In genomic region chr9:62215151-62215859, GRCm38 (mm10) we compare ENCODE assay signal across 19 mouse cellular contexts.
DNase-seq lines count a peak whose midpoint lies in the region; ATAC-seq and TF ChIP-seq lines count a peak whose summit lies in the region.
"Had no signal": no experiment of that assay in that cellular context is flagged by ENCODE, and none has a peak within 500 bp of the region (broad histone marks: within the 10 kb centered on the region; RNA-seq: fewer than 3 reads in every experiment).

No protein-coding gene starts in this region.

- H3K27me3 ChIP-seq in hindbrain, postnatal 0 days (ENCODE audit: insufficient read depth, low read length) = no peaks in the 10 kb centered on the region
- no peaks in the 10 kb centered on the region for H3K27me3 ChIP-seq in hindbrain, embryonic 14.5 days (ENCODE audit: control insufficient read depth, insufficient read depth, low read length)
- H3K27me3 ChIP-seq in midbrain, embryonic 11.5 days (ENCODE audit: control insufficient read depth, insufficient read depth, low read length) = no peaks in the 10 kb centered on the region
- no peaks in the 10 kb centered on the region for H3K27me3 ChIP-seq in midbrain, embryonic 15.5 days (replicated peaks)
- H3K27me3 ChIP-seq: embryonic facial prominence, embryonic 12.5 days; heart, embryonic 12.5 days; hindbrain, embryonic 15.5 days had no signal

- no peaks in the 10 kb centered on the region for H3K36me3 ChIP-seq in hindbrain, postnatal 0 days (ENCODE audit: insufficient read depth, low read length)
- no peaks in the 10 kb centered on the region for H3K36me3 ChIP-seq in hindbrain, embryonic 14.5 days (replicated peaks; ENCODE audit: control insufficient read depth, insufficient read depth)
- no peaks in the 10 kb centered on the region for H3K36me3 ChIP-seq in midbrain, embryonic 11.5 days (ENCODE audit: control insufficient read depth, insufficient read depth, low read length)
- H3K36me3 ChIP-seq in midbrain, embryonic 15.5 days (replicated peaks) = no peaks in the 10 kb centered on the region
- H3K36me3 ChIP-seq: embryonic facial prominence, embryonic 12.5 days; forebrain, embryonic 12.5 days; heart, embryonic 12.5 days; hindbrain, embryonic 10.5 days; hindbrain, embryonic 15.5 days had no signal

- no peak for TF ChIP-seq CTCF in hindbrain, postnatal 0 days (IDR thresholded peaks at IDR 0.05; ENCODE audit: low read depth)

- no peak for ATAC-seq in hindbrain, postnatal 0 days
- no peak for ATAC-seq in hindbrain, embryonic 14.5 days (ENCODE audit: low FRiP score)
- ATAC-seq in midbrain, embryonic 11.5 days (ENCODE audit: low FRiP score) = no peak
- ATAC-seq in midbrain, embryonic 15.5 days (replicated peaks) = no peak
- ATAC-seq: forebrain, embryonic 16.5 days; inflammation-experienced regulatory T-cells, adult 6 months had no signal

- H3K4me2 ChIP-seq in hindbrain, postnatal 0 days (ENCODE audit: low read depth, low read length) = no peak overlapping the region
- H3K4me2 ChIP-seq in hindbrain, embryonic 14.5 days (replicated peaks) = no peak overlapping the region
- no peak overlapping the region for H3K4me2 ChIP-seq in midbrain, embryonic 11.5 days
- H3K4me2 ChIP-seq in midbrain, embryonic 15.5 days = no peak overlapping the region
- H3K4me2 ChIP-seq: embryonic facial prominence, embryonic 12.5 days; forebrain, embryonic 12.5 days; heart, embryonic 12.5 days; hindbrain, embryonic 15.5 days had no signal

- no peak overlapping the region for H3K9ac ChIP-seq in hindbrain, postnatal 0 days (replicated peaks; ENCODE audit: low read length)
- H3K9ac ChIP-seq in hindbrain, embryonic 14.5 days = no peak overlapping the region
- no peak overlapping the region for H3K9ac ChIP-seq in midbrain, embryonic 11.5 days (ENCODE audit: low read length)
- H3K9ac ChIP-seq in midbrain, embryonic 15.5 days = no peak overlapping the region
- H3K9ac ChIP-seq: embryonic facial prominence, embryonic 12.5 days; forebrain, embryonic 12.5 days; heart, embryonic 12.5 days; hindbrain, embryonic 15.5 days had no signal

- H3K27ac ChIP-seq in hindbrain, postnatal 0 days = no peak overlapping the region
- H3K27ac ChIP-seq in hindbrain, embryonic 14.5 days = no peak overlapping the region
- no peak overlapping the region for H3K27ac ChIP-seq in midbrain, embryonic 11.5 days (ENCODE audit: low read depth, low read length)
- H3K27ac ChIP-seq in midbrain, embryonic 15.5 days = no peak overlapping the region
- H3K27ac ChIP-seq: embryonic facial prominence, embryonic 12.5 days; forebrain, embryonic 12.5 days; heart, adult 2 months; hindbrain, embryonic 10.5 days; hindbrain, embryonic 15.5 days had no signal

- no peaks in the 10 kb centered on the region for H3K9me3 ChIP-seq in hindbrain, postnatal 0 days (ENCODE audit: low read length)
- H3K9me3 ChIP-seq in hindbrain, embryonic 14.5 days (ENCODE audit: control insufficient read depth, low read length) = no peaks in the 10 kb centered on the region
- no peaks in the 10 kb centered on the region for H3K9me3 ChIP-seq in midbrain, embryonic 11.5 days (ENCODE audit: control insufficient read depth, low read length)
- H3K9me3 ChIP-seq in midbrain, embryonic 15.5 days = no peaks in the 10 kb centered on the region
- H3K9me3 ChIP-seq: embryonic facial prominence, embryonic 12.5 days; forebrain, embryonic 12.5 days; heart, embryonic 12.5 days; hindbrain, embryonic 10.5 days; hindbrain, embryonic 15.5 days had no signal

- no peak overlapping the region for H3K4me3 ChIP-seq in hindbrain, postnatal 0 days (ENCODE audit: low read length)
- no peak overlapping the region for H3K4me3 ChIP-seq in hindbrain, embryonic 14.5 days (replicated peaks; ENCODE audit: low read length)
- H3K4me3 ChIP-seq in midbrain, embryonic 11.5 days (ENCODE audit: low read depth, low read length) = no peak overlapping the region
- H3K4me3 ChIP-seq in midbrain, embryonic 15.5 days = no peak overlapping the region
- H3K4me3 ChIP-seq: embryonic facial prominence, embryonic 12.5 days; forebrain, embryonic 12.5 days; heart, adult 2 months; heart, embryonic 12.5 days; hindbrain, embryonic 10.5 days; hindbrain, embryonic 15.5 days had no signal

- H3K4me1 ChIP-seq in hindbrain, postnatal 0 days (ENCODE audit: insufficient read depth, low read length) = 0 out of 2 replicates have a peak, but pooled peaks cover 6% of the 10 kb centered on the region
- peaks cover 20% of the 10 kb centered on the region; the same call in 1 of the 2 replicates for H3K4me1 ChIP-seq in hindbrain, embryonic 14.5 days (replicated peaks; ENCODE audit: control insufficient read depth, insufficient read depth, low read length)
- H3K4me1 ChIP-seq in midbrain, embryonic 11.5 days (ENCODE audit: control insufficient read depth, insufficient read depth, low read length) = no peaks in the 10 kb centered on the region
- H3K4me1 ChIP-seq in midbrain, embryonic 15.5 days = peaks cover 13% of the 10 kb centered on the region
- H3K4me1 ChIP-seq: forebrain, embryonic 12.5 days; heart, embryonic 12.5 days had no signal

- 65% methylated on average over 13 of the region's 13 CpGs for WGBS in hindbrain, postnatal 0 days
- 58% methylated on average over 13 of the region's 13 CpGs for WGBS in hindbrain, embryonic 14.5 days
- 80% methylated on average over 13 of the region's 13 CpGs for WGBS in midbrain, embryonic 11.5 days
- 73% methylated on average over 13 of the region's 13 CpGs for WGBS in midbrain, embryonic 15.5 days

- peak; percentile 46 for DNase-seq in hindbrain, postnatal 0 days (ENCODE audit: low spot score)
- DNase-seq in hindbrain, embryonic 14.5 days (ENCODE audit: low spot score) = no peak
- DNase-seq in midbrain, embryonic 11.5 days (ENCODE audit: low spot score, missing footprints) = peak; percentile 60
- DNase-seq in embryo, embryonic 9.5 days (ENCODE audit: extremely low spot score) = peak; percentile 30
- no peak for DNase-seq in lung, postnatal 25 days (ENCODE audit: low spot score)
- DNase-seq: adrenal gland, adult 8-10 months; adrenal gland, postnatal 36 days; cerebellum, adult 2 months; cerebellum, postnatal 14 days; gastrocnemius, postnatal 10 days had no signal

Comparison
In these comparisons a context has a peak if more than half of its experiments do, and no peak if none do; other contexts are left out.
1. DNase-seq: peak in hindbrain, postnatal 0 days (single experiment), midbrain, embryonic 11.5 days (single experiment) and embryo, embryonic 9.5 days (single experiment); none in hindbrain, embryonic 14.5 days (single experiment) and lung, postnatal 25 days (single experiment).